Mouse (Mus musculus): ENCODE data around the gene Hcn2. TPM values are rescaled to one million over a fixed set of nuclear protein-coding genes. Genes with fewer than 3 reads are reported as not detected.
A peak's percentile ranks its signal among the peaks of the same experiment; 100 is the strongest.

Gene Hcn2
- polyA plus RNA-seq, 1 experiment from 2014 or later: 0.45 TPM

- peak overlapping the region; percentile 76 for H3K4me3 ChIP-seq
- peak overlapping the region; percentile 84 for H3K9ac ChIP-seq
- peak overlapping the region; percentile 84 for H3K27ac ChIP-seq
- WGBS: 5% methylated on average over 10 of the region's 10 CpGs
- no peak for ATAC-seq (ENCODE audit: low FRiP score)
- H3K9me3 ChIP-seq (replicated peaks): no peaks in the 10 kb centered on the region
- H3K27me3 ChIP-seq: no peaks in the 10 kb centered on the region
- peaks cover 22% of the 10 kb centered on the region for H3K36me3 ChIP-seq
- H3K4me2 ChIP-seq (replicated peaks): peak overlapping the region; percentile 93
- H3K4me1 ChIP-seq: peaks cover 32% of the 10 kb centered on the region
These were observed 11.5 kb upstream of the Hcn2 start for GRCm38 (mm10) chr10:79704970-79705360.

- Histone ChIP-seq H3K27ac (no peak overlapping the region), H3K4me3 (peak overlapping the region; percentile 76; the same call in 1 of the 2 replicates), H3K4me1 (peaks cover 32% of the 10 kb centered on the region), H3K9me3 (replicated peaks) (no peaks in the 10 kb centered on the region), H3K9ac (peak overlapping the region; percentile 84), H3K27me3 (no peaks in the 10 kb centered on the region), H3K4me2 (replicated peaks) (peak overlapping the region; percentile 93), H3K36me3 (peaks cover 32% of the 10 kb centered on the region)
- 78% methylated on average over 5 of the region's 5 CpGs for WGBS
- ATAC-seq (ENCODE audit: low FRiP score): no peak
These were observed 10.5 kb upstream of the Hcn2 start for GRCm38 (mm10) chr10:79705951-79706350.

GRCm38 (mm10) chr10:79706406-79707094 lies 9.9 kb upstream of the Hcn2 start:
- ATAC-seq (ENCODE audit: low FRiP score): no peak
- Histone ChIP-seq H3K9ac (peak overlapping the region; percentile 84), H3K4me1 (peaks cover 32% of the 10 kb centered on the region), H3K27ac (no peak overlapping the region; the same call in 1 of the 2 replicates), H3K9me3 (replicated peaks) (no peaks in the 10 kb centered on the region), H3K27me3 (no peaks in the 10 kb centered on the region), H3K36me3 (peaks cover 38% of the 10 kb centered on the region), H3K4me2 (replicated peaks) (peak overlapping the region; percentile 93), H3K4me3 (0 out of 2 replicates have a peak overlapping the region, but pooled peaks have one; percentile 76)
- 82% methylated on average over 5 of the region's 5 CpGs for WGBS

- H3K9ac ChIP-seq: peak overlapping the region; percentile 5
- no peaks in the 10 kb centered on the region for H3K27me3 ChIP-seq
- H3K4me2 ChIP-seq (replicated peaks): peak overlapping the region; percentile 93; the same call in 1 of the 2 replicates
- WGBS: 74% methylated on average over 1 of the region's 1 CpGs
- no peak for ATAC-seq (ENCODE audit: low FRiP score)
- no peak overlapping the region for H3K27ac ChIP-seq
- H3K36me3 ChIP-seq: peaks cover 44% of the 10 kb centered on the region
- H3K4me1 ChIP-seq: peaks cover 32% of the 10 kb centered on the region
- H3K9me3 ChIP-seq (replicated peaks): no peaks in the 10 kb centered on the region
- H3K4me3 ChIP-seq: peak overlapping the region; percentile 12; the same call in 1 of the 2 replicates
These were observed 9.3 kb upstream of the Hcn2 start for GRCm38 (mm10) chr10:79707162-79707561.

GRCm38 (mm10) chr10:79707759-79708158 lies 8.7 kb upstream of the Hcn2 start:
- Histone ChIP-seq H3K9me3 (replicated peaks) (no peaks in the 10 kb centered on the region), H3K4me1 (peaks cover 32% of the 10 kb centered on the region), H3K4me3 (no peak overlapping the region), H3K27ac (no peak overlapping the region), H3K27me3 (no peaks in the 10 kb centered on the region), H3K9ac (peak overlapping the region; percentile 5; the same call in 1 of the 2 replicates), H3K36me3 (peaks cover 45% of the 10 kb centered on the region), H3K4me2 (replicated peaks) (no peak overlapping the region)
- WGBS: 73% methylated on average over 4 of the region's 4 CpGs
- ATAC-seq (ENCODE audit: low FRiP score): no peak

GRCm38 (mm10) chr10:79708668-79709067 lies 7.8 kb upstream of the Hcn2 start:
- no peaks in the 10 kb centered on the region for H3K9me3 ChIP-seq (replicated peaks)
- peaks cover 32% of the 10 kb centered on the region for H3K4me1 ChIP-seq
- H3K27ac ChIP-seq: no peak overlapping the region
- H3K4me2 ChIP-seq (replicated peaks): no peak overlapping the region
- 92% methylated on average over 21 of the region's 21 CpGs for WGBS
- no peaks in the 10 kb centered on the region for H3K27me3 ChIP-seq
- ATAC-seq (ENCODE audit: low FRiP score): no peak
- no peak overlapping the region for H3K9ac ChIP-seq
- H3K36me3 ChIP-seq: peaks cover 45% of the 10 kb centered on the region
- H3K4me3 ChIP-seq: no peak overlapping the region

- H3K27me3 ChIP-seq: no peaks in the 10 kb centered on the region
- no peak overlapping the region for H3K27ac ChIP-seq
- no peak overlapping the region for H3K4me3 ChIP-seq
- H3K9me3 ChIP-seq (replicated peaks): no peaks in the 10 kb centered on the region
- no peak for ATAC-seq (ENCODE audit: low FRiP score)
- H3K36me3 ChIP-seq: peaks cover 45% of the 10 kb centered on the region
- no peak overlapping the region for H3K4me2 ChIP-seq (replicated peaks)
- 79% methylated on average over 7 of the region's 7 CpGs for WGBS
- no peak overlapping the region for H3K9ac ChIP-seq
- H3K4me1 ChIP-seq: peaks cover 32% of the 10 kb centered on the region
These were observed 7.1 kb upstream of the Hcn2 start for GRCm38 (mm10) chr10:79709307-79709706.

- Histone ChIP-seq H3K4me3 (no peak overlapping the region), H3K27me3 (peaks cover 25% of the 10 kb centered on the region), H3K36me3 (peaks cover 37% of the 10 kb centered on the region), H3K4me2 (replicated peaks) (no peak overlapping the region), H3K4me1 (peaks cover 18% of the 10 kb centered on the region), H3K27ac (no peak overlapping the region), H3K9me3 (replicated peaks) (no peaks in the 10 kb centered on the region), H3K9ac (no peak overlapping the region)
- 0 out of 2 replicates have a peak, but pooled peaks have one; percentile 12 for ATAC-seq (ENCODE audit: low FRiP score)
- WGBS: 90% methylated on average over 1 of the region's 1 CpGs
These were observed 4.4 kb upstream of the Hcn2 start for GRCm38 (mm10) chr10:79712029-79712428.

- Histone ChIP-seq H3K9me3 (replicated peaks) (no peaks in the 10 kb centered on the region), H3K4me2 (replicated peaks) (no peak overlapping the region), H3K9ac (no peak overlapping the region), H3K4me1 (peaks cover 18% of the 10 kb centered on the region), H3K27me3 (peaks cover 31% of the 10 kb centered on the region), H3K27ac (no peak overlapping the region), H3K36me3 (peaks cover 37% of the 10 kb centered on the region), H3K4me3 (no peak overlapping the region)
- no peak for ATAC-seq (ENCODE audit: low FRiP score)
- 13% methylated on average over 5 of the region's 6 CpGs for WGBS
These were observed 3.8 kb upstream of the Hcn2 start for GRCm38 (mm10) chr10:79712499-79713126.

GRCm38 (mm10) chr10:79713163-79713562 lies 3.3 kb upstream of the Hcn2 start:
- H3K9me3 ChIP-seq (replicated peaks): no peaks in the 10 kb centered on the region
- H3K9ac ChIP-seq: no peak overlapping the region

GRCm38 (mm10) chr10:79714996-79715395 lies 1.4 kb upstream of the Hcn2 start:
- peaks cover 22% of the 10 kb centered on the region for H3K36me3 ChIP-seq
- H3K4me2 ChIP-seq (replicated peaks): no peak overlapping the region
- H3K4me1 ChIP-seq: peaks cover 18% of the 10 kb centered on the region
- WGBS: 67% methylated on average over 4 of the region's 4 CpGs
- peaks cover 50% of the 10 kb centered on the region for H3K27me3 ChIP-seq
- no peak overlapping the region for H3K4me3 ChIP-seq
- H3K9ac ChIP-seq: no peak overlapping the region
- H3K27ac ChIP-seq: no peak overlapping the region
- no peak for ATAC-seq (ENCODE audit: low FRiP score)
- no peaks in the 10 kb centered on the region for H3K9me3 ChIP-seq (replicated peaks)

More at GRCm38 (mm10) chr10:79713163-79713562, 3.3 kb upstream of the Hcn2 start:
- H3K27ac ChIP-seq: no peak overlapping the region
- peaks cover 37% of the 10 kb centered on the region for H3K27me3 ChIP-seq
- H3K36me3 ChIP-seq: peaks cover 37% of the 10 kb centered on the region
- H3K4me2 ChIP-seq (replicated peaks): no peak overlapping the region
- H3K4me1 ChIP-seq: peaks cover 18% of the 10 kb centered on the region
- no peak for ATAC-seq (ENCODE audit: low FRiP score)
- H3K4me3 ChIP-seq: no peak overlapping the region
- 29% methylated on average over 1 of the region's 1 CpGs for WGBS

GRCm38 (mm10) chr10:79716988-79717355 lies 538 bp downstream of the Hcn2 start:
- Histone ChIP-seq H3K27ac (no peak overlapping the region), H3K4me3 (peak overlapping the region; percentile 72), H3K4me2 (replicated peaks) (peak overlapping the region; percentile 99), H3K9me3 (replicated peaks) (no peaks in the 10 kb centered on the region), H3K27me3 (peaks cover 55% of the 10 kb centered on the region), H3K4me1 (peaks cover 18% of the 10 kb centered on the region), H3K36me3 (peaks cover 2% of the 10 kb centered on the region), H3K9ac (peak overlapping the region; percentile 74)
- ATAC-seq (ENCODE audit: low FRiP score): peak; percentile 12
- WGBS: under 1% methylated on average over 44 of the region's 44 CpGs

Measured in hindbrain, embryonic 12.5 days (tissue).